ENCODE assay signal across 19 mouse cellular contexts in genomic region chr10:122185152-122185745, GRCm38 (mm10).
A peak's percentile ranks its signal among the peaks of the same experiment; 100 is the strongest.
DNase-seq lines count a peak whose midpoint lies in the region.
"Had no signal": no experiment of that assay in that cellular context is flagged by ENCODE, and none has a peak within 500 bp of the region (broad histone marks: within the 10 kb centered on the region; RNA-seq: fewer than 3 reads in every experiment).

No protein-coding gene starts in this region.

- DNase-seq in left cerebral cortex, postnatal 14 days (ENCODE audit: low spot score in 2 of 2): peak; percentile 19 to 33
- DNase-seq in left cerebral cortex, adult 18-20 months (ENCODE audit: low spot score in 2 of 2): no peak
- peak; percentile 52 to 69 for DNase-seq in right cerebral cortex, postnatal 10 days (ENCODE audit: low spot score in 2 of 2)
- DNase-seq in right cerebral cortex, postnatal 25 days: no peak
- peak; percentile 15 to 35 for DNase-seq in layer of hippocampus, postnatal 36 days
- peak; percentile 39 for DNase-seq in telencephalon, adult 2 months (ENCODE audit: low read depth, low spot score)
- no peak for DNase-seq in gastrocnemius, postnatal 36 days
- no peak for DNase-seq in Muller cell, postnatal 12 days (ENCODE audit: inconsistent ontology term)
- DNase-seq: adrenal gland, adult 8-10 months; cerebellum, adult 11 months; cerebellum, postnatal 14 days; embryo, embryonic 11 days; gastrocnemius, postnatal 14 days; heart, adult 2 months; heart, postnatal 36 days; kidney, postnatal 4 days; liver; spleen, adult 18-20 months; thymus, postnatal 4 days had no signal

- intact Hi-C loops in left cerebral cortex, postnatal 14 days (cut with DNase I): no loop called here
- intact Hi-C loops in gastrocnemius, postnatal 36 days (cut with DNase I): loop anchor here (5.0 to 10.0 kb wide), 2 partner anchors 260 to 342 kb away; partner anchors contain the start of gene Avpr1a

Comparison
In these comparisons a context has a peak if more than half of its experiments do, and no peak if none do; other contexts are left out.
1. DNase-seq: peak in left cerebral cortex, postnatal 14 days (2 of 2), right cerebral cortex, postnatal 10 days (2 of 2), layer of hippocampus, postnatal 36 days (2 of 2) and telencephalon, adult 2 months (single experiment); none in left cerebral cortex, adult 18-20 months (0 of 2), right cerebral cortex, postnatal 25 days (single experiment), gastrocnemius, postnatal 36 days (0 of 2) and Muller cell, postnatal 12 days (single experiment).